ENCODE assay signal across 18 mouse cellular contexts in the genomic region with DNA sequence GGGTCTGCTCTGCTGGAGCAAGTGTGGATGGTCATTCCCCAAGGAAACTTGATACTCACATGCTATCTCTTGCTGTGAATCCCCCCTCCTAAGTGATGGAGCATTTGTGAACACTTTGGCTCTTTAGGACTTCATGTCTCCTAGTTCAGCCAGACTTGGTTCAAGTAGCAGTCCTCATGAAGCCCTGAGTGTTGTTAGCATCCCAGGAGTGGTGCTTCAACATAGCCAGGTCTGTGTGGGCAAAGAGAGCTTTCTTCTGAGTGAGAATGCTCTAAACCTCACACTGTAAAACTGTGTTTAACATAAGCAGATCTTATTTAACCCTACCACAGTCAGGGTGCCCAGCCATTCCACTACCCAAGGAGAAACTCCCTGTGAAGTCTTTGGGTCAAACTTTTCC. TPM values are rescaled to one million over a fixed set of nuclear protein-coding genes. Genes with fewer than 3 reads are reported as not detected.
DNase-seq lines count a peak whose midpoint lies in the region; TF ChIP-seq lines count a peak whose summit lies in the region.
"Had no signal": no experiment of that assay in that cellular context is flagged by ENCODE, and none has a peak within 500 bp of the region (broad histone marks: within the 10 kb centered on the region; RNA-seq: fewer than 3 reads in every experiment).

No protein-coding gene starts in this region.

- peak overlapping the region; percentile 73; the same call in 1 of the 2 replicates for H3K27ac ChIP-seq in gastrocnemius, adult 2 months
- H3K27ac ChIP-seq in CH12.LX (ENCODE audit: insufficient read depth, low read depth) (peak overlapping the region; percentile 98), ES-E14 (ENCODE audit: insufficient read depth, low read depth, low read length, poor library complexity, severe bottlenecking) (peak overlapping the region; percentile 93)
- H3K27ac ChIP-seq: embryonic facial prominence, embryonic 10.5 days; forebrain, embryonic 10.5 days; hindbrain, embryonic 10.5 days; hindbrain, embryonic 14.5 days had no signal

- H3K27me3 ChIP-seq in CH12.LX (replicated peaks), result no peaks in the 10 kb centered on the region
- H3K27me3 ChIP-seq: heart, embryonic 12.5 days; Patski had no signal

- TF ChIP-seq POLR2A in CH12.LX (IDR thresholded peaks at IDR 0.05; ENCODE audit: low read depth, low read length), result no peak

- H3K36me3 ChIP-seq in CH12.LX (replicated peaks in 1 of 2; ENCODE audit: control insufficient read depth in 1 of 2, insufficient read depth in 1 of 2, low read length in 1 of 2) (peaks cover 8 to 63% of the 10 kb centered on the region in 2 experiments), ES-E14 (ENCODE audit: control insufficient read depth, insufficient read depth, low read length, poor library complexity, severe bottlenecking) (no peaks in the 10 kb centered on the region; the same call in 1 of the 2 replicates)
- H3K36me3 ChIP-seq: heart, embryonic 12.5 days had no signal

- H3K4me1 ChIP-seq in CH12.LX (ENCODE audit: control insufficient read depth in 1 of 2, insufficient read depth in 2 of 2), result peaks cover 70 to 97% of the 10 kb centered on the region in 2 experiments
- H3K4me1 ChIP-seq in ES-E14 (ENCODE audit: control insufficient read depth in 2 of 2, insufficient read depth in 2 of 2, low read length in 2 of 2, poor library complexity in 1 of 2), result peaks cover 38 to 59% of the 10 kb centered on the region in 2 experiments

- no peak for DNase-seq in gastrocnemius, adult 2 months
- DNase-seq in gastrocnemius, postnatal 36 days, result no peak
- DNase-seq in lung, postnatal 36 days, result peak; percentile 65
- DNase-seq in lung, postnatal 10 days, result no peak
- no peak for DNase-seq in CH12.LX (ENCODE audit: extremely low read depth)
- no peak for DNase-seq in ES-E14 (ENCODE audit: low read depth, low spot score)
- no peak for DNase-seq in left cerebral cortex, postnatal 25 days (ENCODE audit: low spot score in 2 of 2)
- DNase-seq in left cerebral cortex, adult 11 months (ENCODE audit: low spot score), result no peak
- DNase-seq: adrenal gland, postnatal 14 days; cerebellum, adult 18-20 months; cerebellum, postnatal 10 days; gastrocnemius, postnatal 14 days had no signal

- in situ Hi-C loops in CH12.LX (cut with MboI; ENCODE audit: low pct_ligation_motif_present, low pct_unique_long_range_greater_than_20kb, low sequenced_read_pairs), result no loop called here
- in situ Hi-C loops in ES-E14 (cut with MboI; ENCODE audit: low sequenced_read_pairs in 2 of 2, unreplicated experiment in 2 of 2), result no loop called here

- peak overlapping the region; percentile 68 for H3K9ac ChIP-seq in CH12.LX (ENCODE audit: insufficient read depth, low read depth)
- H3K9ac ChIP-seq in ES-E14 (ENCODE audit: insufficient read depth, low read depth, low read length, poor library complexity, severe bottlenecking), result no peak overlapping the region
- H3K9ac ChIP-seq: heart, embryonic 12.5 days; hindbrain, embryonic 14.5 days had no signal

- TF ChIP-seq EP300 in CH12.LX (IDR thresholded peaks at IDR 0.05; ENCODE audit: low read length), result no peak

- TF ChIP-seq RAD21 in CH12.LX (IDR thresholded peaks at IDR 0.05; ENCODE audit: low read depth, low read length), result no peak

- dilution Hi-C loops in CH12.LX (cut with MboI; ENCODE audit: extremely low pct_ligation_motif_present, extremely low pct_unique_long_range_greater_than_20kb, low sequenced_read_pairs), result no loop called here

- H3K9me3 ChIP-seq in CH12.LX (replicated peaks; ENCODE audit: low read length) (no peaks in the 10 kb centered on the region), ES-E14 (ENCODE audit: control insufficient read depth, insufficient read depth, low read depth, low read length) (no peaks in the 10 kb centered on the region)
- H3K9me3 ChIP-seq: embryonic facial prominence, embryonic 10.5 days; forebrain, embryonic 10.5 days; heart, embryonic 12.5 days; hindbrain, embryonic 10.5 days had no signal

- H3K4me3 ChIP-seq in gastrocnemius, adult 2 months, result no peak overlapping the region
- peak overlapping the region in 1 of 3 experiments; percentile 12 for H3K4me3 ChIP-seq in CH12.LX (replicated peaks in 1 of 3; ENCODE audit: low read depth in 2 of 3, low read length in 2 of 3, poor library complexity in 1 of 3)
- H3K4me3 ChIP-seq in ES-E14 (ENCODE audit: insufficient read depth in 1 of 2, low read depth in 1 of 2, low read length in 2 of 2, poor library complexity in 1 of 2, severe bottlenecking in 1 of 2), result no peak overlapping the region
- H3K4me3 ChIP-seq: embryonic facial prominence, embryonic 10.5 days; forebrain, embryonic 10.5 days; heart, embryonic 12.5 days; hindbrain, embryonic 10.5 days had no signal

- intact Hi-C loops in gastrocnemius, adult 2 months (cut with DNase I), result no loop called here
- intact Hi-C loops in gastrocnemius, postnatal 36 days (cut with DNase I), result no loop called here
- intact Hi-C loops in left cerebral cortex, postnatal 25 days (cut with DNase I), result no loop called here

- H3K79me2 ChIP-seq in CH12.LX (replicated peaks; ENCODE audit: control insufficient read depth, extremely low read depth, insufficient read depth, poor library complexity, severe bottlenecking), result peaks cover 83% of the 10 kb centered on the region

- TF ChIP-seq CTCF in gastrocnemius, adult 2 months (IDR thresholded peaks at IDR 0.05), result no peak
- no peak for TF ChIP-seq CTCF in CH12.LX (conservative IDR thresholded peaks at IDR 0.05 in 1 of 2, IDR thresholded peaks at IDR 0.05 in 1 of 2; ENCODE audit: low read depth in 2 of 2, low read length in 2 of 2)

- peak overlapping the region; percentile 95 for H3K4me2 ChIP-seq in CH12.LX (ENCODE audit: insufficient read depth, low read depth, poor library complexity, severe bottlenecking)
- H3K4me2 ChIP-seq: heart, embryonic 12.5 days; hindbrain, embryonic 14.5 days had no signal

TF ChIP-seq in CH12.LX, 34 proteins besides CTCF, POLR2A, EP300 and RAD21:
- no peak for TF ChIP-seq ETS1 (conservative IDR thresholded peaks at IDR 0.05; ENCODE audit: low read depth, low read length)
- TF ChIP-seq CHD2 (IDR thresholded peaks at IDR 0.05; ENCODE audit: low read length), result no peak
- no peak for TF ChIP-seq MEF2A (IDR thresholded peaks at IDR 0.05; ENCODE audit: borderline replicate concordance, low read depth, low read length)
- no peak for TF ChIP-seq SMC3 (IDR thresholded peaks at IDR 0.05; ENCODE audit: low read depth, low read length)
- no peak for TF ChIP-seq MAX (IDR thresholded peaks at IDR 0.05; ENCODE audit: low read length)
- no peak for TF ChIP-seq USF1 (IDR thresholded peaks at IDR 0.05; ENCODE audit: low read depth, low read length)
- no peak for TF ChIP-seq ZKSCAN1 (IDR thresholded peaks at IDR 0.05; ENCODE audit: borderline replicate concordance, low read depth, low read length)
- no peak for TF ChIP-seq TBP (conservative IDR thresholded peaks at IDR 0.05; ENCODE audit: low read depth, low read length)
- no peak for TF ChIP-seq MAZ (IDR thresholded peaks at IDR 0.05; ENCODE audit: low read depth, low read length)
- no peak for TF ChIP-seq GABPA (IDR thresholded peaks at IDR 0.05; ENCODE audit: insufficient replicate concordance, low read depth, low read length)
- no peak for TF ChIP-seq JUND (conservative IDR thresholded peaks at IDR 0.05; ENCODE audit: low read depth, low read length)
- no peak for TF ChIP-seq POLR2AphosphoS2 (IDR thresholded peaks at IDR 0.05; ENCODE audit: low read depth, low read length)
- no peak for TF ChIP-seq TCF12 (IDR thresholded peaks at IDR 0.05; ENCODE audit: low read depth, low read length)
- TF ChIP-seq ELF1 (IDR thresholded peaks at IDR 0.05; ENCODE audit: low read depth, low read length), result no peak
- TF ChIP-seq IRF4 (IDR thresholded peaks at IDR 0.05; ENCODE audit: low read depth, low read length), result no peak
- no peak for TF ChIP-seq JUN (IDR thresholded peaks at IDR 0.05; ENCODE audit: insufficient read depth, low read depth, low read length)

TF ChIP-seq in ES-E14, 5 proteins besides CTCF, POLR2A, EP300 and RAD21:
- TF ChIP-seq HCFC1 (IDR thresholded peaks at IDR 0.05; ENCODE audit: borderline replicate concordance, insufficient read depth, low read length), result no peak
- no peak for TF ChIP-seq ZNF384 (IDR thresholded peaks at IDR 0.05; ENCODE audit: low read depth, low read length)

RNA-seq across cellular contexts. Expression of a gene that starts 11.5 kb away (rescaled TPM):
- 100 to 1,000 TPM; 135 to 139 TPM for total RNA-seq in gastrocnemius, adult 2 months (2021)
- total RNA-seq in gastrocnemius, postnatal 36 days (2021), result 100 to 1,000 TPM; 102 to 117 TPM
- total RNA-seq in CH12.LX (2012; rRNA removed) (149 and 185 TPM in 2 replicates), CH12.LX (2014; rRNA removed) (84.0 and 86.5 TPM in 2 replicates), ES-E14 (2012; rRNA removed) (48.5 and 54.6 TPM in 2 replicates)
- polyA plus RNA-seq in CH12.LX (2012; ENCODE audit: insufficient read length, low read depth), result 143 and 170 TPM in 2 replicates
- total RNA-seq in left cerebral cortex, postnatal 25 days (2021), result 100 to 1,000 TPM; 110 TPM
